9 mouse cellular contexts compared by ENCODE assay signal in the genomic region with DNA sequence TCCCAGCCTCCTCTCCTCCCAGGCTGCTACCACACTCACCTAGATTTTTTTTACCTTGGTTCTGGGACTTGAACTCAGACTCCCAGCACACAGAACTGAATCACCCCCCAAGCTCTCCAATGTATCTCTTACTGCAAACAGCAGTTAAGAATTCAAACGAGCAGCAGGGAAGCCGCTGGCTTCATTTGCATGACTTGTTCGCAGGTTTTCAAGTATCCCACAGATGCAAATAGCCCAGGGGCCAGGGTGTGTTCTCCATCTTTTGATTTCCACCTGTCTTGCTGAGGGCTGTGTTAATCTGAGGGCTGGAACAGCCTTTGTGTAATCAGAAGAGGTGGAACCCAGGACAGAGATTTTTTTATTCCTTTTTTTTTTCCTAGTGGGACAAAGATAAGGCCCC.
"Had no signal": no experiment of that assay in that cellular context is flagged by ENCODE, and none has a peak within 500 bp of the region (broad histone marks: within the 10 kb centered on the region; RNA-seq: fewer than 3 reads in every experiment).

No protein-coding gene starts in this region.

- H3K9me3 ChIP-seq: liver, embryonic 13.5 days; lung, embryonic 15.5 days; megakaryocyte, embryonic 14.5 days; midbrain, embryonic 12.5 days; neural tube, embryonic 12.5 days had no signal

- H3K4me3 ChIP-seq: lung, embryonic 15.5 days; midbrain, embryonic 12.5 days; myocyte; neural tube, embryonic 12.5 days had no signal

- H3K27ac ChIP-seq: kidney, postnatal 0 days; liver, embryonic 13.5 days; macrophage; midbrain, embryonic 12.5 days; neural tube, embryonic 12.5 days had no signal

- H3K27me3 ChIP-seq: liver, embryonic 13.5 days; lung, embryonic 15.5 days; neural tube, embryonic 12.5 days had no signal

- H3K36me3 ChIP-seq: liver, embryonic 13.5 days; lung, embryonic 15.5 days; midbrain, embryonic 12.5 days; neural tube, embryonic 12.5 days had no signal

- H3K9ac ChIP-seq: liver, embryonic 13.5 days; liver, postnatal 0 days; lung, embryonic 15.5 days; midbrain, embryonic 12.5 days; neural tube, embryonic 12.5 days had no signal
